Mouse (Mus musculus): ENCODE data around the gene Repin1.

Gene Repin1

DNA sequence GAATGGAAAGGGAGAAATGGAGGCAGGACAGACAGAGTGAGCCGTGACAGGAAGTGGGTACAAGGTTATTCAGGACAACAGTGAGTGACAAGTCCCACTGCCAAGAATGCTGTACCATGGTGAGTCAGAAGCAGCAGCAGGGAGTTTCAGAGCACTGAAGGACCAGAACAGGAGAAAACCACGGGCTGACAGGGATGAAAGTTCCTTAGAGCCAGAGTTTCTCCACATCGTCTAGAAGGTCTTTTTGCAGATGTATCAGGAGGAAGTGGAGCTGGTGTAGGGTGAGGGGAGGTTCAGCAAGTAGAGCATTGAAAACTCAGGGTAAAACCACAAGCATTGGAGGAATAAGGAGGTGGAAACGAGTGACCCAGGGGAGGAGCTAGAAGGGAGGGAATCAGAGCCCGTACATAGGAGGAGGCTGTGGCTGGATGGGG, 14.5 kb upstream of the Repin1 start:
- DNase-seq (ENCODE audit: low read depth, low spot score): no peak

DNA sequence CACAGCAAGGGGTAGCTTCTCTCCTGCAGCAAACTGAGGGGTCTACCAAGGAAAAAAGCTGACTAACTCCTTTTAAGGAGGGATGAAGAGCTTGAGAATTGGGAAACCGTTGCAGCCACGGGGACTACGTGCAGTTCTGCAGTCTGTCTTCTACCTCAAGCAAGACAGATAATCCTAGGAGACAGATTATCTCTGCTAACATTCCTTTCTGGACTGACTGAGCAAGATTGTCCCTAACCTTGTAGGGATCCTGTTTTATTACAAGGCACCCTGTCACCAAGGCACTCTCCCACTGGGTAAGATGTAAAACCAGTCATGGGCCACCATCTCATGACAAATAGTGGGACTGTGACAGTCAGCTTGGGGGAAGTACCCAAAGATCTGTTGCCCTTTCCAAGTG, 12.4 kb upstream of the Repin1 start:
- DNase-seq (ENCODE audit: low read depth, low spot score): no peak

DNA sequence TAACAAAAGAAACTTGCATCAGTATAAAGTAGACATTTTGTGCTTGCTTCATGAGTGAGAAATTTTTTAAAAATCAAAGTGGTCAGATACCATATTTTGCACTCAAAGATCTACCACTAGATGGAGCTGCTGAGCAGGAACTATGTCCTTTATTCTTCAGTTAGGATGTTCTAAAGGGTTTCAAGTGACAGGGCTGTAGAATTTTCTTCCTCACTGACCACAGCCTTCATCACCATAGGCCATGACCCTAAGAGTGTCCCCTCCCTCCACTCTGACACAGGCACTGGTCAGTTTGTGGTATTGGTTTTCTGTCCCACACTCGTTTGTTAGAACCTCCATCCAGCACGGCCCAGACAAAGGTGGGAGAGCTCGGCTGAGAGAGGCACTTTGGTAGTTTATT, 11.6 kb upstream of the Repin1 start:
- DNase-seq (ENCODE audit: low read depth, low spot score): peak; percentile 56

DNA sequence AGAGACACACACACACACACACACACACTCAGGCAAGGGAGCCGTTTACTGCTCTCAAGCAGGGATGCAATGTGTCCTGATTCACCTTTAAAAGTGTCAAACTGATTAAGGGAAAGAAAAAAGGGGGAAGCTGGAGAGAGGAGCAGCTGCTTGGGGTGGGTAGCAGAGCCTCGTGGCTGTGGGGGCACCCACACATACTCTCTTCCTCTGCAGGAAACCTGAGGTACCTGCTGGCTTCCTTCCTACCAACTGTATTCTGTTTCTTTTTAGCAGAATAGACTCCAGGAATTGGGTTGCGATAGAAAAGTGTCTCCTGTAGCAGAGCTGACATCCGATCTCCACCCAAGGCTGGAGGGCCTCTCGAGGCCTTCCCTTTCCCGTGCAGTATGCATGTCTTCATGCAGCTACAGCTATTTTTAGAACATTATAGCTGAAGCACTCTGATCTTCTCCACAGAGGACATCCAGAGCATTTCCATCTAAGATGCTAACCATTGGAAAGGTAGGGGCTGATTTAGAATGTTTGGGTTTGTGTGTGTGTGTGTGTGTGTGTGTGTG, 4.4 kb upstream of the Repin1 start, which contains the start of gene Gm45021:
TSS of gene Gm45021 (plus strand) at position 417 of the 557 bp plus-strand sequence.
- no peak for DNase-seq (ENCODE audit: low read depth, low spot score)

DNA sequence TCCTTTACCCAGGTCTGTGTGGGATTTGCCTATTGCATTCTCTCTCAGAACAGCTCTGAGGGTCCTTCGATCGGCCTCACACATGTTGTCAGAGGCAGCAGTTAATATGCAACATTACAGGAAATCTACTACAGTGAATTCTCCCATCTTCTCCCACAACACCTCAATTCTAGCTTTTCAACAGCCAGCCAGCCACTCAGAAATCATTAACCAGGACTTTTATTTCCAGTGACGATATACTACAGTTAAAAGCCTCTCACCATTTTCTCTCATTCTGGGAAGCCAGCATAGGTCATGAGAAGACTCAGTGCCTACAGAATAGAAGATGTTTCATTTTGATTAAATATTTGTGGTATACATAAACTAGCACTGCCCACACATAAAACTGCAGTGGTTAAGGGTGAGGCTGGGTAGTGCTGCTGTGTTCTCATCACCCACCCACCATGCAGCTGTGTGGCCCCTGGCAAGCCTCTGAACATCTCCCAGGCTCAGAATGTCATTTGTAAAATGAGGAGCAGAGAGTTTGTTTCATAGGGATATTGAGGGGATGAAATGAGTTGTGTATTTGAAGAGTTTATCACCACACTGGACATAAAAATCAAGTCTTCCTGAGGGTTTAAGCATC, 2.4 kb upstream of the Repin1 start:
- no peak for DNase-seq (ENCODE audit: low read depth, low spot score)

DNA sequence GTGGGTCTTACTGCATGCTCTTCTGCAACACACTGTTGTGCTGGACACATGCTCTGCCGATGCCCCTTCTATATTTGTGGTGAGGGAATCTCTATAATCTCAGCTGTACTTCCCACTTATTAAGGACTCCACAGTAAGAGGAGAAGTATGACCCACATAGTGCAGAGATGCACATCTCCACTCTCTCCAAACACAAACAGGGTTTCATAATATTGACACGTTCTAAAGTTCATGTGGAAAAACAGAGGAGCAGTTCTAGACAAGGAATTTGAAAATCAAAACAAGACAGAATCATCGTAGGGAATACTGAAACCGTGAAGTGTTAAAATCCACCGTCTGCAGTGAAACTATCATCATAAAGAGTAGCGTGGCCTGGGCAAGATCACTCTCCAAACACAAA, 1.8 kb upstream of the Repin1 start:
- no peak for DNase-seq (ENCODE audit: low read depth, low spot score)

DNA sequence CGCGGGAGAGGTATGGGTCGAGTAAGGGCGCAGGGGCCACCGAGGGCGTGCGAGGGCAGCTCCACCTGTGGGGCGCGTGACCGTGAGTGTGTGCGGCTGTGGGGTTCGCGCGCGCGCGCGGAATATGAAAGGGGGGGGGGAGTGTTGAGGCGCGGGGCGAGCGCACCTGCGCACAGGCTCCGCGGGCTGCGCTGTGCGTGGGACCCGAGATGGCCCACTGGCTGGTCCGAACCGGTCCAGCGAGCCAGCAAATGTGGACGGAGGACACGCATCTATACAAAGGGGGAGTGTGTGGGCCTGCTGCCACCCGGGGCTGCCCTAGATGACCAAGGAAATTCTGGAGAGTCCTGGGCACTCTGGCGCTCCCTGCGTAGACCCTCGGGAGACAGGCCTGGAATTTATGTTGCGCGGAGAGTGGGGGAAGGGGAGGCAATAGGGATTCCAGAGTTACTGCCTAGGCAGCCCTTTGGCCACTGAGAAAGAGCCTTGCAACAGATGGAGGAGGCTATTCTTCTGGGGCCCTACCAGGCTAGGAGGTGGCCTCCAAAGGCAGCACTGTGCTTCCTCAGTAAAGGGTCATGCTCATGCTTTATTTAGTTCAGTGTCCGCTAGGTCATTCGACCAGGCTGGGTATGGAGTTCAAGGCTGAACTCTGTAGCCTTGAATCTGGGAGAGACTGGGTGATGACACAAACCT, 508 bp downstream of the Repin1 start:
- DNase-seq (ENCODE audit: low read depth, low spot score): peak; percentile 62

DNA sequence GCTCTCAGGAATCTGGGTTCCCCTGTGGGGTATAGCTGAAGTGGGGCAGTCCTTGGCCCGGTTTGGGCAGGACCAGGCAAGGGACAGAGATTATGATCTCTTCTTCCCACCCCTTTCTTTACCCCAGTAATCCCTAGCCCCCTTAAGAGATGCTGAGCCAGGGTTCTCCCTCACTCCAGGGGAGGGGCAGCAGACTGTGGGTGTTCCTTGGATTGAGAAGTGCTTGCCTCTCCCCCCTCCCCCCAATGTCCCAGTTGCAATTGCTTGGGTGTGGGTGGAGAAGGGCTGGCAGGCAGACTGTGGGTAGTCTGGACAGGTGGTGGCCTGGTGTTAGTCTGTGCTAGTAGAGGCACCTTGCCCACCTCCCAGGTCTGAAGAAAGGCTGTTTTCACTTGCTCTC, 1.6 kb downstream of the Repin1 start:
- DNase-seq (ENCODE audit: low read depth, low spot score): no peak

DNA sequence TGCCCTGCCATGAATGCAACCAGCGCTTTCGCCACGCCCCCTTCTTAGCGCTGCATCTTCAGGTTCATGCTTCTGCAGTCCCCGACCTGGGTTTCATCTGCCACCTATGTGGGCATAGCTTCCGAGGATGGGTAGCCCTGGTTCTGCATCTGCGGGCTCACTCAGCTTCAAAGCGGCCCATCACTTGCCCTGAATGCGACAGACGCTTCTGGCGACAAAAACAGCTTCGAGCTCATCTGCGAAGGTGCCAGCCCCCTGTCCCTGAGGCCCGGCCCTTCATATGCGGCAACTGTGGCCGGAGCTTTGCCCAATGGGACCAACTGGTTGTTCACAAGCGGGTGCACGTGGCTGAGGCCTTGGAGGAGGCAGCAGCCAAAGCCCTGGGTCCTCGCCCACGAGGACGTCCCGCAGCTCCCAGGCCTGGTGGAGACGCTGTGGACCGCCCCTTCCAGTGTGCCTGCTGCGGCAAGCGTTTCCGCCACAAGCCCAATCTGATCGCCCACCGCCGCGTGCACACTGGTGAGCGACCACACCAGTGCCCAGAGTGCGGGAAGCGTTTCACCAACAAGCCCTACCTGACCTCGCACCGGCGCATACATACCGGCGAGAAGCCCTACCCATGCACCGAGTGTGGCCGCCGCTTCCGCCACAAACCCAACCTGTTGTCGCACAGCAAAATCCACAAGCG, 3.0 kb downstream of the Repin1 start:
- peak; percentile 55 for DNase-seq (ENCODE audit: low read depth, low spot score)

DNA sequence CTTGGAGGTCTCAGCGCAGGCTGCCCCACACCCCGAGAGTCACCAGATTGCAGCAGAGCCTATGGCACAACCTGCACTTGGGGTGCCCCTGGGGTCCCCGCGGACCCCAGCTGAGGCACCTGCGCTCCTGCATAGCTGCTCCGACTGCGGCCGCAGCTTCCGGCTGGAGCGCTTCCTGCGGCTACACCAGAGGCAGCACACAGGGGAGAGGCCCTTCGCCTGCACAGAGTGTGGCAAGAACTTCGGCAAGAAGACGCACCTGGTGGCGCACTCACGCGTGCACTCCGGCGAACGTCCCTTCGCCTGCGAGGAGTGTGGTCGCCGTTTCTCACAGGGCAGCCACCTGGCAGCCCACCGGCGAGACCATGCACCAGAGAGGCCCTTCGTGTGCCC, 3.5 kb downstream of the Repin1 start:
- peak; percentile 66 for DNase-seq (ENCODE audit: low read depth, low spot score)

DNA sequence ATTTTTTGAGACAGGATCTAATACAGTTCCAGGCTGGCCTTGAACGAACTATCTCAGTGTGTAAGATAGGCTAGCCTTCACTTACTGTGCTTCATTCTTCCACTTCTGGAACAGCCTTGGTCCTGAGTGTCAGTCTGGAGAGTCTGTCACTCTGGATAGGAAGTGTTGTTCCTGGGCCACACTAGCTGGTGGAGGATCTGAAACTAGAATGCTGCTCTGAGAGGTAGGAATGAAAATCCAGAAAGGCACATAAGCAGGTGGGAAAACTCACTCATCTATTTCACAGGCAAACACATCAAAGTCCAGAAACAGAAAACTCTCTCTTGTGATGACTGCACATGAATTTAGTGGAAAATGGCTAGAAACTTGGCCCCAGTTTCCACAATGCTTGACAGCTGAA, 6.9 kb downstream of the Repin1 start:
- no peak for DNase-seq (ENCODE audit: low read depth, low spot score)

DNA sequence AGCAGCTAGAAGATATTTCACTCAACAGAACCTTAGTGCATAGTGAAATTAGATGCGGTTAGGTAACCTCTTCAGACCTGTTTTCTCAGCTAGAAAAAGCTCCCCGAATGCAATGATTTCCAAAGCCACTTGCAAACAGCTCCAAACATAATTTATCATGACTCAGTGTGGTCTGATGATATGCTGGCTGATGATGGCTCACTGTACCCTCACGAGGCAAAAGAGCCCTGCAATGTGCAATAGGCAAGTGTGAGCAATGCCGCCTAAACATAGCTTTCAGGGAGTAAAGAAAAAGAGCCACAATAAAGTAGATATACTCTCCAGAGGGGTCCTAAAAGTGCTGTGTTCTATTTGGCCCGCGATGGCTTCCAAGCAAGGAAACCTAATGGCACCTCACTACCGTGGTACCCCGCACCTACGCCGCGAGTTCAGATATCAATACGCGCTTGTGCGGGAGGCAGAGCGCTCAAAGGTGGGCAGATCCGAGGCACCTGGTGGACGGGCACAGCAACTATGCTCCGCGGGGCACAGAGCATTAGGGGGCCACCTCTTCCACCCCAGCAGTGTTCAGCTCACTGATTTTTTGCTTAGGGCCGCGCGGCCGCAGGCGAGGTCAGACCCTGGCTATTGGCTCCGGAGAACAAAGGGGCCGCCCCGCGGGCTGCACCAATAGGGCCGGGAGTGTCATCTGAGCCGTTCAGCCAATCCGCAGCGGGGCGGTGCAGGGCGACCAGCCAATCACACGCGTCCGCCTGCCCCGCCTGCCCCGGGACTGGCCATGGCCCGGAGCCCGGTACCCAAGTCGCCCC, 7.8 kb downstream of the Repin1 start, which contains the start of gene Zfp775:
TSS of gene Zfp775 (plus strand) at position 793 of the 809 bp plus-strand sequence.
- DNase-seq (ENCODE audit: low read depth, low spot score): peak; percentile 92

DNA sequence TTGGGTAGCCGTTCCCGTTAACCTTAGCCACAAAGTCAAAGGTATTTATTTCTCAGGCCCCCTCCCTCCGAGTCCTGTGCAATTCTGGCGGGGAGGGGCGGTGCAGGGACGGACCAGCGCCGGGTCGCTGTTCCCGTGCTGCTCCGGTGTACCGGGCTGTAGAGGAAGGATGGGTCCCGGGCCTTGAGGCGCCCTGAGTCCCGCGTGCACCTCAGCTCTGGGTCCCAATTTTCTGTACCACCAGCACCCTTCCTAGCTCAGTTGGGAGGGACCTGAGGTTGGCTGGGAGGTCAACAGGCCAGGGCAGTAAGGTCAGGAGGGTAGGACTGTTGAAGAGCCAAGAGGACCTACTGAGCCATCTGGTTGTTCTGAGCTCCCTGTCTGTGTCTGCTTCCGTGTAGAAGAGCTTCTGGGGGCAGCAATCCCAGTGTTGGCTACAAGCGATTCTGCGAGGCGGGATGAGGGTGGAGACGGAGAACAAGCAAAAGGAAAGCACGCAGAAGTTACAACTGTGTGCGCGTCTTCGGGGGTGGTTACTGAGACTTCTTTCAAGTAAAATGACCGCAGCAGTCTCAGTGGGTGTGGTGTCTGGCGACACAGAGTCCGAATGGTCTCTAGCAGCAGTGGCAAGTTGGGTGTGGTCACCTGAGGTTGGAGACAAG, 8.5 kb downstream of the Repin1 start:
- DNase-seq (ENCODE audit: low read depth, low spot score): peak; percentile 44

DNA sequence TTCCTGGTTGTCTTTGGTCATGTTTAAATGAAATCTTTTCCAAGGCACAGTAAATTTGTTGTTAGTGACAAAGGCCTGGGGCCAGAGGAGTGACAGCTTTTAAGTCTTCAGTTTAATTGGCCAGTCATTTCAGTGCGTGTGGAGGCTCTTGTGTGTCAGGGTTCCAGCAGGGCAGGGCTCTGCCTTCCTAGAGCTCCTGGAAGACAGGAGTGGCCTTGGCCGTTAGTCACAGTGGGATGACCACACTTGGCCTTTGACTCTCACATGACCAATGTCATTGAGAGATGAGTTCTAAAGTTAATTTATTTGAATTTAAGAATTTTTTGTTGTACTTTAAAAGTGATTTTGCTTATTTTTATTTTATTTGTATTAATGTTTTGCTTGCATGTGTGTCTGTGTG, 14.4 kb downstream of the Repin1 start:
- no peak for DNase-seq (ENCODE audit: low read depth, low spot score)

DNA sequence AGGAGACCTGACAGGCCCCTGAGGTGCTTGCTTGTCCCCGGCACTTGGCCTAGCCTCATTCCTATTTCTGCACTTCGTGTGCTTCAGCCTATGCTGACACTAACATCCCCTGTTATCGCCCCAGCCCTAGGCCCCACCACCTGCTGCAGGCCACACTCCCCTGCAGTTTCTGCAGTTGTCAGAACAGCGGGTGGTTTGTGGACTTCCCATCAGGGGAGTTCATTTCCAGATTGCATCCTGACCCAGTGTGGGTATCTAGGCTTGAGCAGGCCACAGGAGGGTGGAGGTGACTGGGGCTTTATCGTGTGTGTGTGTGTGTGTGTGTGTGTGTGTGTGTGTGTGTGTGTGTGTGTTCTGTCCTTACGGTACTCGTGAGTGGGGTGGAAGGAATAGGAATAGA, 15.8 kb downstream of the Repin1 start:
- DNase-seq (ENCODE audit: low read depth, low spot score): no peak

DNA sequence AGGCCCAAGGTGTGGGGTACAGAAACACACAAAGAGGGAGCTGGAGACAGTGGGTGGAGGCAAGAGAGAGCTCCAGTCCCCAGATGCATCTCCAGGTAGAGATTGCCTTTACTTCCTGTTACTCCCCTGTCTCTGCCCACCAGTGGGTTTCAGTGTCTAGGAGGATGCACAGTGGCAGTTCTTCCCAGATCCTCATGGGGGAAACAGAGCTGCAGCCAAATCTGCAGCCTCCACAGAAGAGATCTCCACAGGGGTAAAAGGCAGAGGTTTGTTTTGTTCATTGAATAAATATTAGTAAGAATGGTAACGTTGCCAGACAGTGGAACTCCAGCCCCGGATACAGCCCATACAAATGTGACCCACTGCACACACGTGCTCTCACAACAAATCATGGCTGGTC, 17.0 kb downstream of the Repin1 start:
- no peak for DNase-seq (ENCODE audit: low read depth, low spot score)

DNA sequence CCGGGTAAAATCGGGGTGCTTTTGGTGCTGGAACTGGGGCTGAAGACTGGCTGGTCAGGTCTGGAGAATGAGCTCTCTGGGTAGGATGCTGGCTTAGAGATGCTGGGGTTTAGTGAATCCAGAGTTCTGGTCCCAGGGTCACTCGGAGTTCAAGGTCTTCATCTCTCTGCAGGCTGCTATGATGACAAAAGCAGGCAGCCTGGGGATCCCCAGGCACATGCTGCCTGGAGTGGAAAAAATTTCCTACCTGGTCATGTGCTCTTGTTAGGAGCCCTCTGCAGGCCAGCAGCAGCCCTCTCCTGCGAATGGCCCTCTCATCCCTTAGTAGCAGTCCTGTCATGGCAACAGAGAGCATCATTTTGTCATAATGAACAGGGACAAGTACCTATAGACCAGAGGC, 19.8 kb downstream of the Repin1 start:
- DNase-seq (ENCODE audit: low read depth, low spot score): no peak

DNA sequence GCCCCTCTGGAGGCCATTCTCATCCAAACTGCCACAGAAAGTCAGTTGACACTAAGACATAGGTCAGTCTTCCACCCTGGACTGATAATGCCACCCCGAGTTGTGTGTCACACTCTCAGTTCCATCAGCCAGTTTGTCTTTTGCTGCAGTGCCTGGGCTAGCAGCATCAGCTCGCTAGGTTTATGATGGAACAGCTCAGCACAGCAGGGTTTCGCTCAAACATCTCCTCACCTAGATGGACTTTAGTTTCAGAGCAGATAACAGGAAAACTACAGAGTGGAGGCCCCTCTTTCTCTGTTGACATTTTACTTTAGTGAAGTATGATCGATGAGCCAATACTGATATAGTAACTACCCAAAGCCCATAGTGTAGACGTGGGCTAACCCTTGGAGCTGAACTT, 21.1 kb downstream of the Repin1 start:
- no peak for DNase-seq (ENCODE audit: low read depth, low spot score)

DNA sequence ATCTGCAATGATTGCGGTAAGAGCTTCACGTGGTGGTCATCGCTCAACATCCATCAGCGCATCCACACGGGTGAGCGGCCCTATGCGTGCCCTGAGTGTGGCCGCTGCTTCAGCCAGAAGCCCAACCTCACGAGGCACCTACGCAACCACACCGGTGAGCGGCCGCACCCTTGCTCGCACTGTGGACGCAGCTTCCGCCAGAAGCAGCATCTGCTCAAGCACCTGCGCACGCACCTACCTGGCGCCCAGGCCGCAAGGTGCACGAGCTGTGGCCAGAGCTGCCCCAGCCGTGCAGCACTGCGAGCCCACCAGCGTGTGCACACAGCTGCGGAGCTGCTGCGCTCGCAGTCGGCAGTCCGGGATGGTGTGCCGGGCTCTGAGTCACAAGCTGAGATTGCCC, 26.3 kb downstream of the Repin1 start:
- peak; percentile 73 for DNase-seq (ENCODE audit: low read depth, low spot score)

DNA sequence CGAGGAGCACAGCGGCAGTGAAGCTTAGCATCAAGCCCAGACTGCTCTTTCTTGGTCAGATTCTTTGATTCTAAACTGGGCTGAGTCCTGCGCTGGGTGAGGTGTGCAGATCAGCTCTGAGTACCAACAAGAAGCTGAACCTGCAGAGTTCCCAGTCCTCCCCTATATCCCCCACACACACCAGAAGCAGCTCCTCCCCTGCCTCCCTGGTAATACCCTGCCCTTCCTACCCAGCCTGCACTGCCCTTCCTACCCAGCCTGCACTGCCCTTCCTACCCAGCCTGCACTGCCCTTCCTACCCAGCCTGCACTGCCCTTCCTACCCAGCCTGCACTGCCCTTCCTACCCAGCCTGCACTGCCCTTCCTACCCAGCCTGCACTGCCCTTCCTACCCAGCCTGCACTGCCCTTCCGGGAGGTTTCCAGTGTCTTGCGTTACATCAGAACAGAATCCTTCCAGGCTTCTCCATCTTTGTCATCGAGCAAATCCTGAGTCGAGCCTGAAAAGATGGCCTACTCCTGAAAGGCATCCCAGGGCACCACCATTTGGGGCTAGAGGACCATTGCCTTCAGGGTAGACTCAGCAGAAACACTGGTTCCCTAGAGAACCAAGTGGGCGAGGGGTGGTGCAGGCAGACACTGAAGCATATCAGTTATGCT, 28.6 kb downstream of the Repin1 start:
- DNase-seq (ENCODE audit: low read depth, low spot score): peak; percentile 40

DNA sequence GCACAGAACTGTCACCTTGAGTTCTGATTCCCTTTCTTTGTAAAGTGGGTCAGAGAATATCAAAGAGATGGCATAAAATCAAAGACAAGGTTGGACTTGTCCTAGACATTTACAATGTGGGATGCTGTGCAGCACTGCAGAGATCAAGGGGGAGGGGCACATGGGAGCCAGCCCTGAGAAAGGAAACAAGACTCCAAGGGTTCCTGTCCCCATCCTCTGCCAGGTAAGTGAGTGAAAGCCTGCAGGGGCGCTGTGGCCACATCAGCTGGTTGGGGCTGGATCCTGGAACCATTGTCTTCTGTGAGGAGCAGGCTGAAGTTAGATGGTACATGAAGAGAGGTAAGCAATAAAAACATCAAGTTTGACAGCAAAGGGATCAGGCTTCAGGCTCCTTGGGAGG, 29.8 kb downstream of the Repin1 start:
- peak; percentile 67 for DNase-seq (ENCODE audit: low read depth, low spot score)

Data from ZHBTc4 (cell line).